Mouse (Mus musculus) adrenal gland (tissue): Measurements from ENCODE around the gene Ltn1.

Experiments used
- intact Hi-C: fragments of 180-260 bp; cut with DNase I; formaldehyde crosslinking; loops from one replicate; pipeline ENCODE4 v1.15.1; 2025
- long read RNA-seq, 2 experiments: library from polyadenylated mRNA; unstranded; transcript quantifications; one replicate each; pipeline ENCODE4 v2.0.0; 2020; ENCODE audit warnings: borderline replicate concordance in 1 of 2; ENCODE audit not compliant: insufficient replicate concordance in 1 of 2

Ltn1 gene
- long read RNA-seq, experiment 1, partial matches to known transcripts: 4 of 4 reads
- long read RNA-seq, experiment 1, other reads (novel, unspliced or antisense): 0 of 4 reads
- long read RNA-seq, experiment 2, partial matches to known transcripts: 13 of 14 reads
- long read RNA-seq, experiment 2, other reads (novel, unspliced or antisense): 0 of 14 reads

- intact Hi-C loops: no loop called here
These were observed at the start of gene Ltn1 for GRCm38 (mm10) chr16:87432033-87432814. Ltn1 (minus strand) TSS chr16:87432612.

- intact Hi-C loops: no loop called here
These were observed 38.2 kb upstream of the Ltn1 start for GRCm38 (mm10) chr16:87470579-87470978.

- intact Hi-C loops: loop anchor here (5.0 kb wide), 1 partner anchor 34 kb away; no protein-coding TSS in a partner anchor
These were observed 26.3 kb upstream of the Ltn1 start for GRCm38 (mm10) chr16:87458752-87459151.

GRCm38 (mm10) chr16:87455180-87455611, 22.8 kb upstream of the Ltn1 start:
- intact Hi-C loops: loop anchor here (2.0 to 5.0 kb wide), 2 partner anchors 14 to 37 kb away; partner anchors contain the start of gene Rwdd2b

GRCm38 (mm10) chr16:87454419-87455179, 22.2 kb upstream of the Ltn1 start, which contains the start of gene Usp16:
Usp16 (plus strand) TSS chr16:87454703.
- intact Hi-C loops: loop anchor here (2.0 to 5.0 kb wide), 2 partner anchors 14 to 38 kb away; partner anchors contain the start of gene Rwdd2b

GRCm38 (mm10) chr16:87453226-87453625, 20.8 kb upstream of the Ltn1 start:
- intact Hi-C loops: no loop called here

- intact Hi-C loops: no loop called here
These were observed 13.1 kb upstream of the Ltn1 start for GRCm38 (mm10) chr16:87445528-87445927.

GRCm38 (mm10) chr16:87445110-87445509, 12.7 kb upstream of the Ltn1 start:
- intact Hi-C loops: no loop called here

- intact Hi-C loops: no loop called here
These were observed 11.7 kb upstream of the Ltn1 start for GRCm38 (mm10) chr16:87444071-87444470.

GRCm38 (mm10) chr16:87443245-87443644, 10.8 kb upstream of the Ltn1 start:
- intact Hi-C loops: no loop called here

GRCm38 (mm10) chr16:87442291-87442690, 9.9 kb upstream of the Ltn1 start:
- intact Hi-C loops: no loop called here

GRCm38 (mm10) chr16:87441089-87441488, 8.7 kb upstream of the Ltn1 start:
- intact Hi-C loops: loop anchor here (2.0 kb wide), 1 partner anchor 14 kb away; the partner anchor contains the start of gene Usp16

- intact Hi-C loops: loop anchor here (2.0 kb wide), 1 partner anchor 15 kb away; the partner anchor contains the start of gene Usp16
These were observed 7.8 kb upstream of the Ltn1 start, which contains the start of gene Rwdd2b for GRCm38 (mm10) chr16:87440184-87440686. Rwdd2b (minus strand) TSS chr16:87440573.

- intact Hi-C loops: no loop called here
These were observed 6.3 kb upstream of the Ltn1 start for GRCm38 (mm10) chr16:87438697-87439096.

GRCm38 (mm10) chr16:87437096-87437495, 4.7 kb upstream of the Ltn1 start:
- intact Hi-C loops: no loop called here

- intact Hi-C loops: no loop called here
These were observed 3.2 kb upstream of the Ltn1 start for GRCm38 (mm10) chr16:87435411-87436205.

- intact Hi-C loops: no loop called here
These were observed 2.5 kb upstream of the Ltn1 start for GRCm38 (mm10) chr16:87434946-87435345.

GRCm38 (mm10) chr16:87434266-87434665, 1.9 kb upstream of the Ltn1 start:
- intact Hi-C loops: no loop called here

- intact Hi-C loops: loop anchor here (5.0 kb wide), 1 partner anchor 35 kb away; no protein-coding TSS in a partner anchor
These were observed 4.9 kb downstream of the Ltn1 start for GRCm38 (mm10) chr16:87427516-87427915.

GRCm38 (mm10) chr16:87420662-87421061, 11.8 kb downstream of the Ltn1 start:
- intact Hi-C loops: loop anchor here (5.0 kb wide), 1 partner anchor 67 kb away; no protein-coding TSS in a partner anchor
